Mouse (Mus musculus) neural tube, embryonic 15.5 days (tissue): ENCODE data around the gene Amh. TPM values are rescaled to one million over a fixed set of nuclear protein-coding genes. Genes with fewer than 3 reads are reported as not detected.

Experiments
- ATAC-seq: fragments of 200-750 bp; cut with Nextera tagmentation; 2 replicates; pipeline ENCODE4 v1.8.0; 2017; ENCODE audit warnings: mild to moderate bottlenecking, moderate TSS enrichment, moderate library complexity; ENCODE audit not compliant: low FRiP score
- H3K27ac ChIP-seq: fragments of 300-500 bp; sonication (generic); replicated peaks from 2 replicates; pipeline ENCODE4 v1.5.1; 2015; ENCODE audit warnings: mild to moderate bottlenecking, inconsistent platforms
- H3K27me3 ChIP-seq: fragments of 300-500 bp; sonication (generic); replicated peaks from 2 replicates; pipeline ENCODE4 v1.6.1; 2015; ENCODE audit warnings: inconsistent platforms
- H3K36me3 ChIP-seq: fragments of 300-500 bp; sonication (generic); 2 replicates; pipeline ENCODE4 v1.6.1; 2015; ENCODE audit warnings: inconsistent platforms
- H3K4me1 ChIP-seq: fragments of 300-500 bp; sonication (generic); 2 replicates; pipeline ENCODE4 v1.6.1; 2015; ENCODE audit warnings: inconsistent platforms
- H3K4me2 ChIP-seq: fragments of 300-500 bp; sonication (generic); 2 replicates; pipeline ENCODE4 v1.6.1; 2015; ENCODE audit warnings: inconsistent platforms, mild to moderate bottlenecking, moderate library complexity
- H3K4me3 ChIP-seq: fragments of 300-500 bp; sonication (generic); replicated peaks from 2 replicates; pipeline ENCODE4 v1.5.1; 2015; ENCODE audit warnings: mild to moderate bottlenecking, inconsistent platforms
- H3K9ac ChIP-seq: fragments of 300-500 bp; sonication (generic); replicated peaks from 2 replicates; pipeline ENCODE4 v1.6.1; 2015; ENCODE audit warnings: mild to moderate bottlenecking, inconsistent platforms
- H3K9me3 ChIP-seq: fragments of 300-500 bp; sonication (generic); replicated peaks from 2 replicates; pipeline ENCODE4 v1.6.1; 2016; ENCODE audit warnings: inconsistent platforms
- WGBS: fragments of 180-500 bp; shearing (Covaris S2); methylation state at CpG from one replicate; pipeline ENCODE4 v1.1.7; 2015; ENCODE audit warnings: mixed read lengths; 5-methylcytosine and 5-hydroxymethylcytosine counted together
- microRNA counts: library from miRNA; unstranded; fragments of <30 nt; microRNA quantifications from one replicate; lab custom pipeline; 2016
- microRNA-seq: library from miRNA; unstranded; fragments of <30 nt; microRNA quantifications from one replicate; pipeline ENCODE4, GENCODE M21; 2017
- polyA plus RNA-seq: library from polyadenylated mRNA; unstranded; fragments of >200 nt; fragmentation: Nextera tagmentation; extraction: Ambion mirVana; gene quantifications from 2 replicates; pipeline ENCODE4 v1.2.1, GENCODE M21; 2015

Gene Amh
- polyA plus RNA-seq, 1 experiment from 2014 or later = not detected

DNA sequence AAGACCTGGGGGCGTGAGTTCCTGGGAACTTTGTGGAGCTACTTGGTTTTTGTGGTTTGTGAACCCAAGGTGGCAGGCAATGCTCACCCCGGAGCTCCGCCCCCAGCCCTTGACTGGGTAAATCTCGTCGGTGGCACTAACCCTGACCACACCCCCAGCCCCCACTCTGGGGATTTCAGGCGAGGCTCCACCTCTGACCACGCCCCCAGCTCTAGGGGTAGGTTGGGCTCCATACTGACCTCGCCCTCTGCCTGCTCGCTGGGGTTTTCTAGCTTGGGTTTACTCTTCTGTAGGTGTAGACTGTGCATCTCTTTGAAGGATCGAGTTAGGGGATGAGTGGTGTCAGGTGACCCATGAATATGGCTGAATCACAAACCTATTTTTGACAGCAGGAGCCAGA is 43.5 kb downstream of the Amh start:
- no peak for ATAC-seq
- WGBS = 12% methylated on average over 10 of the region's 10 CpGs
- H3K36me3 ChIP-seq = peaks cover 22% of the 10 kb centered on the region
- H3K4me3 ChIP-seq = no peak overlapping the region
- peaks cover 15% of the 10 kb centered on the region for H3K4me1 ChIP-seq
- H3K4me2 ChIP-seq = no peak overlapping the region
- no peaks in the 10 kb centered on the region for H3K9me3 ChIP-seq
- H3K27ac ChIP-seq = no peak overlapping the region
- H3K27me3 ChIP-seq = peaks cover 22% of the 10 kb centered on the region
- no peak overlapping the region for H3K9ac ChIP-seq

DNA sequence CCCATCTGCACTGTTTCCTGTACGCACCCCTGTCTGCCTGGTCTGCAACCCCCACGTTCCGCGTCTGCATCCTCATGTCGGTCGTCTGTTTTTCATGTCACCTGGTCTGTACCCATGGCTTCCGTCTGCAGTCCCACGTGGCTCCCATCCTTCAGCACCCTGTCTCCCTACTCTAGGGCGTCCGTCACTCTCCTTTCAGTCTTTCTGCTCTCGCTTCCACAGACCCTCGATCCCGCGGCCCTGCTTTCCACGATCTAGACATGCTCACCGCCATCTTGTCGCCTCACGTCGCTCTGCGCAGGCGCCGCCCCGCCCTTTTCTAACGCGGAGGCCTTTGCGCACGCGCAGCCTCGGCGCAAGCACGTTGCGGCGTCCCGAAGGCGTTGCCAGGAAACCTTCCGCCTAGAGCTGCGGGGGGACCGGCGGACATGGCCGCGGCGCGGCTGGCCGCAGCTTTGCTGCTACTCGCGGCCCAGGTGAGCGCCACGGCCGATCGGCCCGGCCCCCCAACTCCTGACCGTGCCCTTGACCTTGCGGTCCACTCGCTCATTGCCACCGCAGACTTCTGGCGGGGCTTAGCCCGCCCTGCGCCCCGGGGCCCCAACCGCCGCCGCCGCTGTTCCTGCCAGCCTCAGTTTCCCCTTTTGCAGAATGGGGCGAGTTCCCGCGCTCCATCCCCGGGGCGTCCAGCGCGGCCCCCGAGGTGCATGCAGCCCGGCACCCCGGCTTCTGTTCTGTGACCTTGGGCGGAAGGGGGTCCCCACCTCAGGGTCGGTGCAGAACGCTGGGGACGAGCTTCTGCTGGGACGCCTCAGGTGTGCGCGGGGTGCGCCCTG is 50.1 kb downstream of the Amh start, which contains the start of the genes Lsm7 and Sppl2b:
Gene Lsm7, minus strand, starts transcription at position 297 of the 836 bp plus-strand sequence.
Gene Sppl2b, plus strand, starts transcription at position 363 of the 836 bp plus-strand sequence.
- Histone ChIP-seq H3K4me3 (peak within 1 kb of the TSS; percentile 82), H3K36me3 (peaks cover 22% of the 10 kb centered on the region), H3K27me3 (no peaks in the 10 kb centered on the region), H3K4me1 (peaks cover 49% of the 10 kb centered on the region), H3K27ac (peak within 1 kb of the TSS; percentile 84), H3K4me2 (peak within 1 kb of the TSS; percentile 96), H3K9me3 (no peaks in the 10 kb centered on the region), H3K9ac (peak within 1 kb of the TSS; percentile 87)
- ATAC-seq = peak; percentile 88
- WGBS = under 1% methylated on average over 77 of the region's 81 CpGs

DNA sequence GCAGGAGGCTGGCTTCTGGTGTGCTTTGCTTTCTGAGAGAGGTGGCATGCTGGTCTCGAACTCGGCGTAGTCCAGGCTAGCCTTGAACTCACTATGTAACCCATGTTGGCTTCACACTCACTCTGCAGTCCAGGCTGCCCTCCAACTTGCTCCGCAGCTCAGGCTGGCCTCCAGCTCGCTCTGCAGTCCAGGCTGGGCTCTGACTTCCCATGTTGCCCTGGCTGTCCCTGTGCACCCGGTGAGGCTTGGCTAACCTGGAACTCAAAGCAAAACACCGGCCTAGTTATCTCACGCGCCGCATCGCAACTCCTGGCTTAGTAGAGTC is 50.7 kb downstream of the Amh start:
- no peak for ATAC-seq
- peak overlapping the region; percentile 96 for H3K4me2 ChIP-seq
- 22% methylated on average over 11 of the region's 11 CpGs for WGBS
- peak overlapping the region; percentile 87 for H3K9ac ChIP-seq
- H3K4me1 ChIP-seq = peaks cover 49% of the 10 kb centered on the region
- peaks cover 22% of the 10 kb centered on the region for H3K36me3 ChIP-seq
- H3K27ac ChIP-seq = no peak overlapping the region
- H3K4me3 ChIP-seq = peak overlapping the region; percentile 82
- no peaks in the 10 kb centered on the region for H3K9me3 ChIP-seq
- H3K27me3 ChIP-seq = no peaks in the 10 kb centered on the region

DNA sequence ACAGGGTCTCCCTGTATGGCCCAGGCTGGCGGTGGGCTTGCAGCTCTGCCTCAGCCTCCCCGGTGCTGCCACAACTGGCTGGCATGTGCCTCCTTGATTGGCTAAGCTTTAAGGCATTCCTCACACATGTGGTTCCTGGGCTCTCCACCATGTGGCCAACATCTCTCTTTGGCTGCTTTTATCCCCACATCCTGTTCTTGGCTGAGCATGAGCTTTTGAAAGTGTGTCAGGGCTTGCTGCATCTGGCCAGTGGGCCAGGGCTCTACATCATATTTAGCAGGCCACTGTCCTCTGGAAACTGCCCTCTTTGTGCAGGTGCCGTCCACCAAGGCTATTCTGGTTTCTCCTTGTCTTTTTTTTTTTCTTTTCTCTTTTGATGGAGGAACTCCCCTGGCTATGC is 51.2 kb downstream of the Amh start:
- Histone ChIP-seq H3K27ac (no peak overlapping the region), H3K9ac (peak overlapping the region; percentile 87; the same call in 1 of the 2 replicates), H3K27me3 (no peaks in the 10 kb centered on the region), H3K4me2 (peak overlapping the region; percentile 96), H3K4me3 (peak overlapping the region; percentile 82), H3K36me3 (peaks cover 17% of the 10 kb centered on the region), H3K9me3 (no peaks in the 10 kb centered on the region), H3K4me1 (peaks cover 49% of the 10 kb centered on the region)
- 57% methylated on average over 3 of the region's 3 CpGs for WGBS
- ATAC-seq = no peak

DNA sequence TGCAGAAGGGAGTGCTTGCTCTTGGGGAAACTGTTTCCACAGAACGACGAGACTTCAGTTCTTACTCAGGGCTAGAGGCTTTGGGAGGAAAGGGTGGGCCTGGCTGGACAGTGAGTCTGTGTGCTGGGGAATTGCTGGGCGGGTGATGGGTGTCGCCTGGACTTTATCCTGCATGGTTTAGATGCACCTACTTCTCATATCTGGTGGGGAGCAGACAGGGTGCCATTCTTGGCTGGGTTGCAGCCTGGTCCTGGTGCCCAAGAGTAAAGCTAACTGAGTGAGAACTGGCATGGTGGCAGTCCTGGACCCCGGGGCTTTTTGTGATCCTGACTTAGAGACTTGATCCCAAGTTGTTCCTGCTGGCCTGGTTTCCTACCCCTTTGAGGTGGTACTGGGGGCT is 51.9 kb downstream of the Amh start:
- 0 out of 2 replicates have a peak overlapping the region, but pooled peaks have one; percentile 87 for H3K9ac ChIP-seq
- no peaks in the 10 kb centered on the region for H3K27me3 ChIP-seq
- WGBS = 81% methylated on average over 5 of the region's 5 CpGs
- H3K4me3 ChIP-seq = no peak overlapping the region
- peaks cover 17% of the 10 kb centered on the region for H3K36me3 ChIP-seq
- H3K9me3 ChIP-seq = no peaks in the 10 kb centered on the region
- H3K4me1 ChIP-seq = peaks cover 49% of the 10 kb centered on the region
- H3K4me2 ChIP-seq = peak overlapping the region; percentile 96
- no peak for ATAC-seq
- H3K27ac ChIP-seq = peak overlapping the region; percentile 33; the same call in 1 of the 2 replicates

MicroRNAs within 50 kb of the gene (microRNA counts, 519-probe panel; counts per million panel counts)
- microRNA mmu-miR-1982 (lab: Ali Mortazavi, UCI) = not detected

Small RNA genes within 50 kb of the gene (microRNA-seq; reads per million reads assigned to microRNA genes)
- 1.6 reads per million for gene Mir1982

Other genes with a start within 250 kb of the Amh start
- 29.5 TPM in 2 replicates for gene Rexo1, start 243.7 kb upstream of the Amh start, polyA plus RNA-seq
- 6.5 TPM in 2 replicates for gene Klf16, start 227.9 kb upstream of the Amh start, polyA plus RNA-seq
- gene Abhd17a, start 214.9 kb upstream of the Amh start, polyA plus RNA-seq = 148 and 152 TPM in 2 replicates
- 68.2 and 79.8 TPM in 2 replicates for gene Scamp4, start 202.4 kb upstream of the Amh start, polyA plus RNA-seq
- gene Adat3, start 202.4 kb upstream of the Amh start, polyA plus RNA-seq = 5.0 and 7.0 TPM in 2 replicates
- gene Gm49322, start 199.2 kb upstream of the Amh start, polyA plus RNA-seq = 3.0 and 3.2 TPM in 2 replicates
- gene Csnk1g2, start 182.4 kb upstream of the Amh start, polyA plus RNA-seq = 106 and 118 TPM in 2 replicates
- 91.9 and 92.1 TPM in 2 replicates for gene Btbd2, start 148.2 kb upstream of the Amh start, polyA plus RNA-seq
- 56.2 and 70.3 TPM in 2 replicates for gene Mknk2, start 127.1 kb upstream of the Amh start, polyA plus RNA-seq
- gene Mob3a, start 103.3 kb upstream of the Amh start, polyA plus RNA-seq = 53.0 and 58.8 TPM in 2 replicates
- gene Izumo4, start 103.1 kb upstream of the Amh start, polyA plus RNA-seq = 43.3 and 46.8 TPM in 2 replicates
- gene Ap3d1, start 63.0 kb upstream of the Amh start, polyA plus RNA-seq = 108 and 115 TPM in 2 replicates
- gene Dot1l, start 50.0 kb upstream of the Amh start, polyA plus RNA-seq = 19.3 and 20.3 TPM in 2 replicates
- 53.3 and 59.8 TPM in 2 replicates for gene Sf3a2, start 7.0 kb upstream of the Amh start, polyA plus RNA-seq
- gene Plekhj1, start 6.6 kb upstream of the Amh start, polyA plus RNA-seq = 135 and 146 TPM in 2 replicates
- 1.2 and 2.5 TPM in 2 replicates for gene Jsrp1, start 8.3 kb downstream of the Amh start, polyA plus RNA-seq
- 1,221 and 1,325 TPM in 2 replicates for gene Oaz1, start 21.4 kb downstream of the Amh start, polyA plus RNA-seq
- gene Lingo3, start 38.8 kb downstream of the Amh start, polyA plus RNA-seq = 14.6 and 18.6 TPM in 2 replicates
- 226 and 240 TPM in 2 replicates for gene Lsm7, start 50.0 kb downstream of the Amh start, polyA plus RNA-seq
- 78.6 and 84.1 TPM in 2 replicates for gene Sppl2b, start 50.0 kb downstream of the Amh start, polyA plus RNA-seq
- 0.09 and 0.35 TPM in 2 replicates for gene Tmprss9, start 66.6 kb downstream of the Amh start, polyA plus RNA-seq
- gene Timm13, start 95.7 kb downstream of the Amh start, polyA plus RNA-seq = 333 and 359 TPM in 2 replicates
- 39.0 and 39.9 TPM in 2 replicates for gene Lmnb2, start 113.0 kb downstream of the Amh start, polyA plus RNA-seq
- 9.0 and 11.1 TPM in 2 replicates for gene Gadd45b, start 124.8 kb downstream of the Amh start, polyA plus RNA-seq
- gene Gng7, start 209.7 kb downstream of the Amh start, polyA plus RNA-seq = 22.8 and 24.9 TPM in 2 replicates
- 55.3 and 69.4 TPM in 2 replicates for gene Diras1, start 220.4 kb downstream of the Amh start, polyA plus RNA-seq
- gene Slc39a3, start 232.2 kb downstream of the Amh start, polyA plus RNA-seq = 43.9 and 47.7 TPM in 2 replicates